Mouse (Mus musculus) heart, embryonic 14.5 days (tissue): ENCODE measurements at regions not wholly inside any gene's neighbourhood (a gene's known extent, or its start where the extent isn't known, plus 50 kb on each side); places are given as distances from the start of the nearest gene placed in this dataset.

Experiments
- ATAC-seq: fragments of 200-750 bp; cut with Nextera tagmentation; 2 replicates; pipeline ENCODE4 v1.8.0; 2017; ENCODE audit warnings: low read depth, moderate TSS enrichment; ENCODE audit not compliant: insufficient number of reproducible peaks, insufficient read depth, low FRiP score
- H3K27ac ChIP-seq, 2 experiments: fragments of 200-500 bp in 1 of 2; fragments of 300-500 bp in 1 of 2; sonication (generic) in 1 of 2; replicated peaks in 1 of 2; 2 replicates each; pipeline ENCODE4 v1.5.1; 2012 to 2014; ENCODE audit warnings: low read depth in 2 of 2, low read length in 2 of 2, control low read depth in 1 of 2, mild to moderate bottlenecking in 1 of 2, mixed read lengths in 1 of 2; ENCODE audit not compliant: control insufficient read depth in 1 of 2, insufficient read depth in 1 of 2
- H3K27me3 ChIP-seq: fragments of 300-500 bp; sonication (generic); 2 replicates; pipeline ENCODE4 v1.6.1; 2014; ENCODE audit warnings: mild to moderate bottlenecking, low read length, control low read depth; ENCODE audit not compliant: control insufficient read depth, insufficient read depth
- H3K36me3 ChIP-seq: fragments of 300-500 bp; sonication (generic); 2 replicates; pipeline ENCODE4 v1.6.1; 2014; ENCODE audit warnings: mild to moderate bottlenecking, control low read depth, low read length, mixed read lengths; ENCODE audit not compliant: control insufficient read depth, insufficient read depth
- H3K4me1 ChIP-seq, 2 experiments: fragments of 200-500 bp in 1 of 2; fragments of 300-500 bp in 1 of 2; sonication (generic) in 1 of 2; 2 replicates each; pipeline ENCODE4 v1.6.1; 2012 to 2014; ENCODE audit warnings: low read length in 2 of 2, control low read depth in 1 of 2, mixed read lengths in 1 of 2; ENCODE audit not compliant: control insufficient read depth in 2 of 2, insufficient read depth in 2 of 2
- H3K4me2 ChIP-seq: fragments of 300-500 bp; sonication (generic); 2 replicates; pipeline ENCODE4 v1.6.1; 2014; ENCODE audit warnings: mild to moderate bottlenecking, low read length
- H3K4me3 ChIP-seq, 2 experiments: fragments of 200-500 bp in 1 of 2; fragments of 300-500 bp in 1 of 2; sonication (generic) in 1 of 2; 2 replicates each; pipeline ENCODE4 v1.5.1; 2012 to 2014; ENCODE audit warnings: low read length in 2 of 2, mild to moderate bottlenecking in 2 of 2, control low read depth in 1 of 2, low read depth in 1 of 2, moderate library complexity in 1 of 2; ENCODE audit not compliant: control insufficient read depth in 1 of 2, insufficient read depth in 1 of 2
- H3K9ac ChIP-seq: fragments of 300-500 bp; sonication (generic); 2 replicates; pipeline ENCODE4 v1.6.1; 2014; ENCODE audit warnings: mild to moderate bottlenecking, low read length
- H3K9me3 ChIP-seq: fragments of 300-500 bp; sonication (generic); 2 replicates; pipeline ENCODE4 v1.6.1; 2016; ENCODE audit warnings: low read length, control low read depth; ENCODE audit not compliant: control insufficient read depth
- WGBS: fragments of 180-500 bp; shearing (Covaris S2); extraction: QIAGEN DNeasy Blood & Tissue Kit; methylation state at CpG from one replicate; pipeline ENCODE4 v1.1.7; 2014; 5-methylcytosine and 5-hydroxymethylcytosine counted together

GRCm38 (mm10) chrX:68512213-68512766 lies 166.1 kb upstream of the Fmr1 start:
- no peak overlapping the region for H3K4me2 ChIP-seq
- H3K4me3 ChIP-seq: no peak overlapping the region
- ATAC-seq: no peak
- no peaks in the 10 kb centered on the region for H3K27me3 ChIP-seq
- no peak overlapping the region for H3K27ac ChIP-seq
- no peak overlapping the region for H3K9ac ChIP-seq
- H3K4me1 ChIP-seq: no peaks in the 10 kb centered on the region
- H3K36me3 ChIP-seq: no peaks in the 10 kb centered on the region
- 35% methylated on average over 1 of the region's 1 CpGs for WGBS
- no peaks in the 10 kb centered on the region for H3K9me3 ChIP-seq

- H3K9ac ChIP-seq: no peak overlapping the region
- H3K4me2 ChIP-seq: no peak overlapping the region
- no peak overlapping the region for H3K4me3 ChIP-seq
- H3K27ac ChIP-seq: no peak overlapping the region
- WGBS: 40% methylated on average over 2 of the region's 2 CpGs
- no peaks in the 10 kb centered on the region for H3K36me3 ChIP-seq
- no peaks in the 10 kb centered on the region for H3K9me3 ChIP-seq
- no peak for ATAC-seq
- no peaks in the 10 kb centered on the region for H3K27me3 ChIP-seq
- H3K4me1 ChIP-seq: no peaks in the 10 kb centered on the region
Observed at GRCm38 (mm10) chrX:68546561-68546960, 131.8 kb upstream of the Fmr1 start.

GRCm38 (mm10) chrX:68554031-68554430 lies 124.3 kb upstream of the Fmr1 start:
- Histone ChIP-seq H3K4me3 (no peak overlapping the region), H3K27me3 (no peaks in the 10 kb centered on the region), H3K4me1 (no peaks in the 10 kb centered on the region), H3K27ac (no peak overlapping the region), H3K9ac (no peak overlapping the region), H3K4me2 (no peak overlapping the region), H3K36me3 (no peaks in the 10 kb centered on the region), H3K9me3 (no peaks in the 10 kb centered on the region)
- no peak for ATAC-seq

- Histone ChIP-seq H3K4me3 (no peak overlapping the region), H3K27ac (no peak overlapping the region), H3K4me2 (no peak overlapping the region), H3K9me3 (no peaks in the 10 kb centered on the region), H3K4me1 (no peaks in the 10 kb centered on the region), H3K27me3 (no peaks in the 10 kb centered on the region), H3K36me3 (no peaks in the 10 kb centered on the region), H3K9ac (no peak overlapping the region)
- no peak for ATAC-seq
- 72% methylated on average over 2 of the region's 2 CpGs for WGBS
Observed at GRCm38 (mm10) chrX:68557717-68558116, 120.6 kb upstream of the Fmr1 start.

GRCm38 (mm10) chrX:68585246-68585645 lies 93.1 kb upstream of the Fmr1 start:
- Histone ChIP-seq H3K4me3 (no peak overlapping the region), H3K4me1 (no peaks in the 10 kb centered on the region), H3K9ac (no peak overlapping the region), H3K36me3 (no peaks in the 10 kb centered on the region), H3K27ac (no peak overlapping the region), H3K4me2 (no peak overlapping the region), H3K9me3 (no peaks in the 10 kb centered on the region), H3K27me3 (no peaks in the 10 kb centered on the region)
- 16% methylated on average over 9 of the region's 9 CpGs for WGBS
- no peak for ATAC-seq

GRCm38 (mm10) chrX:68622141-68622540 lies 56.2 kb upstream of the Fmr1 start:
- no peak for ATAC-seq
- H3K27ac ChIP-seq: no peak overlapping the region
- H3K27me3 ChIP-seq: no peaks in the 10 kb centered on the region
- no peaks in the 10 kb centered on the region for H3K36me3 ChIP-seq
- H3K9me3 ChIP-seq: no peaks in the 10 kb centered on the region
- H3K4me1 ChIP-seq: no peaks in the 10 kb centered on the region
- 60% methylated on average over 3 of the region's 3 CpGs for WGBS
- no peak overlapping the region for H3K4me3 ChIP-seq
- no peak overlapping the region for H3K4me2 ChIP-seq
- H3K9ac ChIP-seq: no peak overlapping the region
